Mouse (Mus musculus) lung, embryonic 15.5 days (tissue): Measurements from ENCODE around the gene Pbx1. TPM values are rescaled to one million over a fixed set of nuclear protein-coding genes. Genes with fewer than 3 reads are reported as not detected.

Source experiments
- ATAC-seq: fragments of 200-750 bp; cut with Nextera tagmentation; 2 replicates; pipeline ENCODE4 v1.8.0; 2017; ENCODE audit warnings: moderate number of reproducible peaks, borderline replicate concordance; ENCODE audit not compliant: low FRiP score, low TSS enrichment; ENCODE audit errors: extremely low read depth
- H3K27ac ChIP-seq: fragments of 300-500 bp; sonication (generic); 2 replicates; pipeline ENCODE4 v1.5.1; 2015; ENCODE audit warnings: moderate library complexity, mild to moderate bottlenecking, inconsistent platforms
- H3K27me3 ChIP-seq: fragments of 300-500 bp; sonication (generic); 2 replicates; pipeline ENCODE4 v1.6.1; 2015; ENCODE audit warnings: inconsistent platforms
- H3K36me3 ChIP-seq: fragments of 300-500 bp; sonication (generic); 2 replicates; pipeline ENCODE4 v1.6.1; 2015; ENCODE audit warnings: inconsistent platforms
- H3K4me1 ChIP-seq: fragments of 300-500 bp; sonication (generic); 2 replicates; pipeline ENCODE4 v1.6.1; 2015; ENCODE audit warnings: inconsistent platforms
- H3K4me2 ChIP-seq: fragments of 300-500 bp; sonication (generic); 2 replicates; pipeline ENCODE4 v1.6.1; 2015; ENCODE audit warnings: inconsistent platforms, mild to moderate bottlenecking, moderate library complexity
- H3K4me3 ChIP-seq: fragments of 300-500 bp; sonication (generic); 2 replicates; pipeline ENCODE4 v1.5.1; 2015; ENCODE audit warnings: mild to moderate bottlenecking, inconsistent platforms
- H3K9ac ChIP-seq: fragments of 300-500 bp; sonication (generic); 2 replicates; pipeline ENCODE4 v1.6.1; 2015; ENCODE audit warnings: inconsistent platforms
- H3K9me3 ChIP-seq: fragments of 300-500 bp; sonication (generic); 2 replicates; pipeline ENCODE4 v1.6.1; 2016; ENCODE audit warnings: inconsistent platforms
- WGBS: fragments of 180-500 bp; shearing (Covaris S2); methylation state at CpG from one replicate; pipeline ENCODE4 v1.1.7; 2015; 5-methylcytosine and 5-hydroxymethylcytosine counted together
- polyA plus RNA-seq: library from polyadenylated mRNA; unstranded; fragments of >200 nt; fragmentation: Nextera tagmentation; extraction: Ambion mirVana; gene quantifications from 2 replicates; pipeline ENCODE4 v1.2.1, GENCODE M21; 2015

Gene Pbx1
- polyA plus RNA-seq, 1 experiment from 2014 or later, result 40.6 TPM

DNA sequence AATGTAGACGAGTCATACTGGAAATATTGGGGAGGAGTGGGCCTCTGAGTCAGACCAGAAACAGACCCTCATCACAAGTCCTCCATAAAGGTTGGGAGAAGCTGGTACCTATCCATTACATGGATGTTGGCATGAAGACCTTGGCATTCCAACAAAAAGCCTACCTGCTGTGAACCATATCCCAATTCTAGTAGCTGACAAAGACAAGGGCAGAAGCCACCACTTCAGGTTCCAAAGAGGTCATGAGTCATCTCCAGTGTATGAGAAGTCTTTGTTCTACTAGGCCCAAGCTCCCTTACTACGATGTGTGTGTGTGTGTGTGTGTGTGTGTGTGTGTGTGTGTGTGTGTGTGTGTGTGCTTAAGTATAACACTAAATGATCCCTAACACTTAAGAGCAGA lies 160.0 kb downstream of the Pbx1 start:
- Histone ChIP-seq H3K4me3 (no peak overlapping the region), H3K9me3 (no peaks in the 10 kb centered on the region), H3K36me3 (no peaks in the 10 kb centered on the region), H3K9ac (no peak overlapping the region), H3K27ac (no peak overlapping the region), H3K4me1 (peaks cover 3% of the 10 kb centered on the region; the same call in 1 of the 2 replicates), H3K27me3 (no peaks in the 10 kb centered on the region), H3K4me2 (no peak overlapping the region)
- WGBS, result 64% methylated on average over 2 of the region's 2 CpGs
- ATAC-seq, result no peak

GRCm38 (mm10) chr1:168271207-168271606 lies 160.9 kb downstream of the Pbx1 start:
- H3K27me3 ChIP-seq, result no peaks in the 10 kb centered on the region
- no peaks in the 10 kb centered on the region for H3K36me3 ChIP-seq
- H3K9me3 ChIP-seq, result no peaks in the 10 kb centered on the region
- 87% methylated on average over 4 of the region's 4 CpGs for WGBS
- no peak overlapping the region for H3K27ac ChIP-seq
- H3K4me2 ChIP-seq, result no peak overlapping the region
- no peak overlapping the region for H3K4me3 ChIP-seq
- no peak overlapping the region for H3K9ac ChIP-seq
- ATAC-seq, result no peak
- peaks cover 3% of the 10 kb centered on the region; the same call in 1 of the 2 replicates for H3K4me1 ChIP-seq

DNA sequence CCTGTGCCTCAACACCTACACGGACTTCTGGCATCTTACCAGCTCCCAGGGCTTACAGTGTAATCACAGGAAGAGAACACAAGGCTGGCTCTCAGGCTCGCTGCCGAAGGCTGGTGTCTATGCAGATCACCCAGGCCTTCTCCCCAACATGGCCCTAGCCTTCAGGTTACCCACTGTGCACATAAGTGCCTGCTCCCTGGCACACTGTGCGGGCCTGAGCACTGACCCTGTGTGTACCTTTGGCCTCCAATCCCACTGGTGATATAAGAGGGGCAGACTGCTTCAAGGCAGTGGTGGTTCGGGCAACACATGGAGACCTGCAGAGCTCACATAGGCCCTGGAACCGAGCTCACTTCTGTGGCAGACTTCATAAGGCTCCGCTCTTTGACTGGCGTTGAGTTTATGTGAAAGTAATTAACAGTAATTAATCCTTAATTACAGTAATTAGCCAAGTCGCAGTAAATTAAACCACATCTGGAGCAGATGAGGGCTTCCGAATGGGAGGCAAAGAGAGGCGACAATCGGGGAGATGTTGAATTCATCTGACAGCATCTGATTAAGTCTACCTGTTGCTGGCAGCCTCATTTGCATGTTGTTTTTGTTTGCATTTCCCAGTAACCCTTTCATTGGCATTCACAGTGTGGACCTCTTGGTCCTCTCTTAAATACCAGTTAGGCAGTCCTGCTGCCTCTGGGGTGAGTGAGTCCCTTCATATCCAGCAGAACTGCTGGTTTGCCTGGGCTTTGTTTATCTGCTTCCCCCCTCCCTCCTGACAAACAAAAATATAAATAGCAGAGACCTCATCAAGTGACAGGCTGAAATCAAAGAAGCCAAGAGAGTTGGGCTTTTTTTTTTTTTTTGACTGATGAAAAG lies 163.1 kb downstream of the Pbx1 start:
- Histone ChIP-seq H3K4me2 (no peak overlapping the region), H3K27me3 (no peaks in the 10 kb centered on the region), H3K27ac (no peak overlapping the region), H3K4me1 (peaks cover 12% of the 10 kb centered on the region), H3K9ac (no peak overlapping the region), H3K36me3 (no peaks in the 10 kb centered on the region), H3K4me3 (no peak overlapping the region), H3K9me3 (no peaks in the 10 kb centered on the region)
- WGBS, result 66% methylated on average over 12 of the region's 12 CpGs
- no peak for ATAC-seq

GRCm38 (mm10) chr1:168268224-168268623 lies 163.8 kb downstream of the Pbx1 start:
- Histone ChIP-seq H3K4me2 (no peak overlapping the region), H3K4me1 (peaks cover 12% of the 10 kb centered on the region), H3K27me3 (no peaks in the 10 kb centered on the region), H3K4me3 (no peak overlapping the region), H3K9ac (no peak overlapping the region), H3K36me3 (no peaks in the 10 kb centered on the region), H3K27ac (no peak overlapping the region), H3K9me3 (no peaks in the 10 kb centered on the region)
- 78% methylated on average over 4 of the region's 4 CpGs for WGBS
- ATAC-seq, result no peak

DNA sequence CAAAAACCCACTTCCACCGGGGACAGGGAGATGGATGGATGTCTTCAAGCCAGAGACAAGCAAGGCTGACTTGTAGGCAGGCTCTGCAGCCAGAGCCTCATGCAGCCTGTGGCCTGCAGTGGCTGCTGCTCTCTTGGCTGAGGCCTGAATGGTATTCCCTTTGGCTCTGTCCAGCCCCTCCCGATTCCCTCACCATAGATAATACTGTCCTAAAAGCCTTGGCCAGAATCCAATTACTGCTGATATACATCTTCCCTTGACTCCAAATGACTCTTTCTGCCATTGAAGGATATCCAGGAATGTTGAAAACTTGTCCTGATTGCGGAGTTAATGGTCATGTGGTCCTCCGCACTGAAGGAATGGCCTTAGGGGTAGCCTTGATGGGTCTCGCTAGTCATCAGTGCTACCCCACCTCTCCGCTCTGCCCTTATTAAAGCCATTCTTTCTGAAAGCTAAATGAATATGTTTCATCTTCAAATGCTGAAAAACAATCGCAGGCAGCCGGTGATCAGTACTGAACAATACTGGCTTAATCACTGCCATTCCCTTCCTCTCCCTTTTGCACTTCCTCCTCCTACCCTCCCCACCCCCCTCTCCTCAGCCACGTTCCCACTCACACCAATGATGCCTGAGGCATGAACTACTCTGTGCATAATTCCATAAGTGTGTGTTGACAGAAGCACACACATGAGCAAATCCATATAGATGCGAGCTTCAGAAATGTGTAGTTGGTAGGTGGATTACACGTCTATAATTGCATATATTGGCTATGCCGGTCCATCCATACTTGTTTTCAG lies 166.3 kb downstream of the Pbx1 start:
- no peaks in the 10 kb centered on the region for H3K27me3 ChIP-seq
- H3K4me2 ChIP-seq, result no peak overlapping the region
- no peaks in the 10 kb centered on the region for H3K36me3 ChIP-seq
- H3K4me1 ChIP-seq, result peaks cover 12% of the 10 kb centered on the region
- H3K27ac ChIP-seq, result no peak overlapping the region
- H3K9me3 ChIP-seq, result no peaks in the 10 kb centered on the region
- peak; percentile 57 for ATAC-seq
- no peak overlapping the region for H3K9ac ChIP-seq
- 64% methylated on average over 12 of the region's 12 CpGs for WGBS
- H3K4me3 ChIP-seq, result no peak overlapping the region

- H3K4me1 ChIP-seq, result peaks cover 12% of the 10 kb centered on the region
- 86% methylated on average over 5 of the region's 5 CpGs for WGBS
- H3K9ac ChIP-seq, result no peak overlapping the region
- H3K36me3 ChIP-seq, result no peaks in the 10 kb centered on the region
- no peak for ATAC-seq
- H3K9me3 ChIP-seq, result no peaks in the 10 kb centered on the region
- no peak overlapping the region for H3K27ac ChIP-seq
- no peak overlapping the region for H3K4me2 ChIP-seq
- no peak overlapping the region for H3K4me3 ChIP-seq
- H3K27me3 ChIP-seq, result no peaks in the 10 kb centered on the region
Measured at GRCm38 (mm10) chr1:168265090-168265489, 167.0 kb downstream of the Pbx1 start.

DNA sequence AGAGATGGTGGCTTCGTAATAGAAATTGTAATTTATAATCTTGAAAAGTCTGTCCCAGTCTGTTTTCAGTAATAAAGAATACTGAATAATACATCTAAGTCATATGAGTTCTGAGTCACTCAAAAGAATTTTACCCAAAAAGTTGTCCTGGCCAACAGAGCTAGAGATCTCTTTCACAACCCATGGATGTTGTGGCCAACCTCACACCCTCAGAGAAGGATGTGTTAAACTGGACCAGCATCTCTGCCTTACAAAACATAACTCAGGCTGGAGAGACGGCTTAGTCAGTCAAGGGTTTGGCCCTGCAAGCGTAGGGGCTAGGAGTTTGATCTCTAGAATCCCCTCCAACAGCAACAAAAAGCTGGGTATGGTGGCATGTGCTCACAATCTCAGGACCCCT lies 171.7 kb downstream of the Pbx1 start:
- Histone ChIP-seq H3K4me1 (peaks cover under 1% of the 10 kb centered on the region; the same call in 1 of the 2 replicates), H3K9me3 (no peaks in the 10 kb centered on the region), H3K4me2 (no peak overlapping the region), H3K27ac (no peak overlapping the region), H3K36me3 (no peaks in the 10 kb centered on the region), H3K9ac (no peak overlapping the region), H3K4me3 (no peak overlapping the region), H3K27me3 (no peaks in the 10 kb centered on the region)
- 80% methylated on average over 3 of the region's 3 CpGs for WGBS
- ATAC-seq, result no peak

GRCm38 (mm10) chr1:168258856-168259255 lies 173.2 kb downstream of the Pbx1 start:
- Histone ChIP-seq H3K4me3 (no peak overlapping the region), H3K4me2 (no peak overlapping the region), H3K9ac (no peak overlapping the region), H3K27ac (no peak overlapping the region), H3K36me3 (no peaks in the 10 kb centered on the region), H3K27me3 (no peaks in the 10 kb centered on the region), H3K4me1 (no peaks in the 10 kb centered on the region), H3K9me3 (no peaks in the 10 kb centered on the region)
- 62% methylated on average over 7 of the region's 7 CpGs for WGBS
- no peak for ATAC-seq

GRCm38 (mm10) chr1:168255347-168255908 lies 176.6 kb downstream of the Pbx1 start:
- Histone ChIP-seq H3K4me3 (no peak overlapping the region), H3K27ac (no peak overlapping the region), H3K36me3 (no peaks in the 10 kb centered on the region), H3K4me2 (no peak overlapping the region), H3K27me3 (no peaks in the 10 kb centered on the region), H3K9me3 (no peaks in the 10 kb centered on the region), H3K9ac (no peak overlapping the region), H3K4me1 (0 out of 2 replicates have a peak, but pooled peaks cover 3% of the 10 kb centered on the region)
- 95% methylated on average over 9 of the region's 9 CpGs for WGBS
- no peak for ATAC-seq

DNA sequence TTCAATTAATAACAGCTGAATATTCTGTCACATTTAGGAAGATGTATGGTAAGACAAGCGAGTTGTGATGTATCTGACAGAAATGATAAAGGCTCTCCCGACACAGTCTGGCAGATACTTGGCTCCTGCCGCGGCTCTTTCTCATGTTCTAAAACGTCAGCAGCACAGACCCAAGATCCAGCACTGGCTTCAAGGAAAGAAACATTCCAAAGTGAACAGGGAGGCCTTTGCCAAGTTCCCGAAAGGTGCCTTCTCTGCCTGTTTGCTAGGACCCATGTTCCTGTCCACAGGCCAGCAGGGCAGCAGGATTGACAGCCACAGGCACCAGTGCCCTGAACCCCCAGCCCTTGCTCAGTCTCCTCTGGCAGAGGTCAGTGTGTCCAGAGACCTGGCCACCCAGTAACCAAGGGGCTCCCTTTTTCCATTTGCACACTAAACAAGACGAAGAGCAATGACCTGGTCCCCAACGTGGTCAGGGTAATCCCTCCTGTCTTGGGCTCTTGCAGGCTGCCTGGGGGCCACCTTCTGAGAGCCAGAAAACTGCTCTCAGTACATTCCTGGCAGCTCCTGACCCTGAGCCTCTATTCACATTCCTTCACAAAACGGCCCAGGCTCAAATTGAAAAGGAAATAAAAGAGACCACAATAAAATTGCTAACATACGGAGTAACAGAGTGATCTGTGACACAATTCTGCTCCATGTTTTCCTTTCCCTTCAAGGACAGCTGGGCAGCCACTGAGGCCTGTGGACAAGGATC lies 184.9 kb downstream of the Pbx1 start:
- no peak overlapping the region; the same call in 1 of the 2 replicates for H3K4me2 ChIP-seq
- ATAC-seq, result peak; percentile 42; the same call in 1 of the 2 replicates

GRCm38 (mm10) chr1:168245539-168245938 lies 186.5 kb downstream of the Pbx1 start:
- Histone ChIP-seq H3K4me2 (no peak overlapping the region), H3K4me1 (peaks cover 50% of the 10 kb centered on the region), H3K27ac (no peak overlapping the region), H3K4me3 (no peak overlapping the region), H3K9me3 (no peaks in the 10 kb centered on the region), H3K27me3 (no peaks in the 10 kb centered on the region), H3K9ac (no peak overlapping the region), H3K36me3 (no peaks in the 10 kb centered on the region)
- no peak for ATAC-seq
- WGBS, result 63% methylated on average over 5 of the region's 5 CpGs

More for the DNA sequence above, 184.9 kb downstream of the Pbx1 start:
- WGBS, result 29% methylated on average over 10 of the region's 10 CpGs
- no peak overlapping the region for H3K9ac ChIP-seq
- H3K27me3 ChIP-seq, result no peaks in the 10 kb centered on the region
- no peaks in the 10 kb centered on the region for H3K36me3 ChIP-seq
- H3K27ac ChIP-seq, result peak overlapping the region; percentile 63
- H3K4me3 ChIP-seq, result no peak overlapping the region
- H3K4me1 ChIP-seq, result peaks cover 39% of the 10 kb centered on the region
- H3K9me3 ChIP-seq, result no peaks in the 10 kb centered on the region
